Mouse (Mus musculus): ENCODE measurements at regions not wholly inside any gene's neighbourhood (a gene's known extent, or its start where the extent isn't known, plus 50 kb on each side); places are given as distances from the start of the nearest gene placed in this dataset.

DNA sequence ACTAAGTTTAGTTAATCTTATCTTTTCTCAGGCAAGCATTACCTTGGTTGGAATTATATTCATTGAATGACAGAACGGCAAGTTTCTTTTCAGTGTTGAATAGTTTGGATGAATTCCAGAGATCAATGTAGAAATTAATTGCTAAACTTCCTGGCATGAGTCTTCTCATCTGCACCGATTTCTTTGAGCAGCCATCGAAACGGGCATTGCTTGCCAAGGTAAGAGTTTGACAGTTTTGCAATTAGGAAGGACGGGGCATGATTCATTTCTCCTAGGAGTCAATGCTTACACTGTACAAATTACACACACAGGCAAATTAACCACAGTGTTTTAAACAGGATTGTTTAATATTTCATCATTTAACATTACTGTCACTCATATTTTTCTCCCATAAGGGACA, 404.5 kb upstream of the 1700003H04Rik start:
- no peak for TF ChIP-seq POLR2A (IDR thresholded peaks at IDR 0.05; ENCODE audit: borderline replicate concordance, extremely low read depth, insufficient read depth, insufficient read length, poor library complexity, severe bottlenecking)
- no peak for TF ChIP-seq CTCF (IDR thresholded peaks at IDR 0.05; ENCODE audit: borderline replicate concordance, extremely low read depth, insufficient read depth, insufficient read length)
